Mouse (Mus musculus): ENCODE results near the gene Grik3. TPM values are rescaled to one million over a fixed set of nuclear protein-coding genes. Genes with fewer than 3 reads are reported as not detected.

Gene Grik3
- polyA plus RNA-seq, 1 experiment from 2014 or later: 3.6 TPM

DNA sequence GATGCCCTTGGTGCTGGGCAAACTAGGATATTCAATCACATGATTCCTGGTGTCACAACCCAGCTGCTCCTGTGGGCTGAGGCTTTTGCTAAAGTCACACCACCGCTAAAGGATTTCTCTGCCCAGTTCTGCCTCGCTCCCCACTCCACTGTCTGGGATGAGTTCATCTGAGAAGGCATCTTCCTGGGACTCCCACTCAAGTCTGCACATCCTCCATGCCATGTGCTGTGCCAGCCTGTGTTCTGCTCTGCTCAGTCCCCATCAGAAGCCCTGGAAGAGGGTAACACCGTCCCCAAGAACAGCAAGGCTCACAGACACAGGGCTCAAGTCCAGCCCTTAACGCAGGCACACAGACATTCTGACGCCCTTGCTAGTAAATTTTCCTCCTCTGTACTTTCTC lies 265.9 kb downstream of the Grik3 start:
- 91% methylated on average over 5 of the region's 5 CpGs for WGBS
- no peak for ATAC-seq
- no peak overlapping the region for H3K4me2 ChIP-seq (replicated peaks)

GRCm38 (mm10) chr4:125760326-125760725 lies 269.8 kb downstream of the Grik3 start:
- Histone ChIP-seq H3K4me3 (replicated peaks) (no peak overlapping the region), H3K27ac (no peak overlapping the region), H3K27me3 (no peaks in the 10 kb centered on the region), H3K36me3 (no peaks in the 10 kb centered on the region), H3K9me3 (0 out of 2 replicates have a peak, but pooled peaks cover 4% of the 10 kb centered on the region), H3K4me2 (replicated peaks) (no peak overlapping the region), H3K4me1 (replicated peaks) (0 out of 2 replicates have a peak, but pooled peaks cover 4% of the 10 kb centered on the region), H3K9ac (replicated peaks) (no peak overlapping the region)
- ATAC-seq: no peak
- WGBS: 88% methylated on average over 4 of the region's 4 CpGs

More for the DNA sequence above, 265.9 kb downstream of the Grik3 start:
- Histone ChIP-seq H3K4me1 (replicated peaks) (0 out of 2 replicates have a peak, but pooled peaks cover 4% of the 10 kb centered on the region), H3K36me3 (no peaks in the 10 kb centered on the region), H3K27ac (no peak overlapping the region), H3K27me3 (no peaks in the 10 kb centered on the region), H3K4me3 (replicated peaks) (no peak overlapping the region), H3K9me3 (0 out of 2 replicates have a peak, but pooled peaks cover 4% of the 10 kb centered on the region), H3K9ac (replicated peaks) (no peak overlapping the region)

- no peak overlapping the region for H3K9ac ChIP-seq (replicated peaks)
- ATAC-seq: no peak
- no peaks in the 10 kb centered on the region for H3K27me3 ChIP-seq
- no peak overlapping the region for H3K4me2 ChIP-seq (replicated peaks)
- no peak overlapping the region for H3K27ac ChIP-seq
- 48% methylated on average over 5 of the region's 5 CpGs for WGBS
- H3K9me3 ChIP-seq: 0 out of 2 replicates have a peak, but pooled peaks cover 4% of the 10 kb centered on the region
- no peaks in the 10 kb centered on the region for H3K36me3 ChIP-seq
- no peaks in the 10 kb centered on the region for H3K4me1 ChIP-seq (replicated peaks)
- no peak overlapping the region for H3K4me3 ChIP-seq (replicated peaks)
Observed at GRCm38 (mm10) chr4:125763056-125763455, 272.6 kb downstream of the Grik3 start.

Small RNA genes lying within 50 kb of the gene (microRNA-seq; reads per million reads assigned to microRNA genes)
- gene Mir692-2: not detected
